Mouse (Mus musculus): Measurements from ENCODE around the gene Phldb1. TPM values are rescaled to one million over a fixed set of nuclear protein-coding genes. Genes with fewer than 3 reads are reported as not detected.

Phldb1 gene
- polyA plus RNA-seq, 1 experiment from 2014 or later, result 74.1 TPM

DNA sequence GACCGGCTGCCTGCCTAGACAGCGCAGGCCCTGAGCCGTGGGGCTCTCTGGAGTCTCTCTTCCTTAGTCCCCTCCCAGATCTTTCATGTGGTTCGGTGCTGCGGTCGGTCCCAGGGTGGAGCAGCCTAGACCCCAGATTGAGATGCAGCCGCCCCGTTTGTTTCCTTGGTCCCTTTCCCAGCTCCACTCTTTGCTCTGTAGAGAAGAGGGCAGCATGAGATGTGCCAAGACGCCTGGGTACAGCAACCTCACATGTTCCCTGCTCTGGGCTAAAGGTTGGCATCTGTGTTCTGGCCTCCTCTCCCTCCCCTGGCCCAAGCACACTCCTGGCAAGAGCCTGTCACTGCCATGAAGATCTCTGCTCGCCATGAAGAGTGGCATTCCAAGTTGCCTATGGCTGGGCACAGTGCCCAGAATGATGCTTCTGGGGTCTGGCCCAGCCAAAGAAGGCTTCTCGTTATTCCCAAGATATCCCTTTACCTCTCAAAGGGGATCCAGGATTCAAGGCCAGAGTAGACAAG lies 11.4 kb downstream of the Phldb1 start:
- Histone ChIP-seq H3K36me3 (no peaks in the 10 kb centered on the region), H3K27ac (peak overlapping the region; percentile 86), H3K4me1 (peaks cover 74% of the 10 kb centered on the region), H3K9me3 (replicated peaks) (no peaks in the 10 kb centered on the region), H3K9ac (no peak overlapping the region), H3K27me3 (no peaks in the 10 kb centered on the region), H3K4me2 (replicated peaks) (no peak overlapping the region), H3K4me3 (no peak overlapping the region)
- WGBS, result 64% methylated on average over 11 of the region's 11 CpGs
- ATAC-seq (ENCODE audit: low FRiP score), result no peak

- no peak overlapping the region for H3K4me3 ChIP-seq
- 39% methylated on average over 7 of the region's 7 CpGs for WGBS
- peaks cover 74% of the 10 kb centered on the region for H3K4me1 ChIP-seq
These were observed 12.0 kb downstream of the Phldb1 start for GRCm38 (mm10) chr9:44723008-44723407.

DNA sequence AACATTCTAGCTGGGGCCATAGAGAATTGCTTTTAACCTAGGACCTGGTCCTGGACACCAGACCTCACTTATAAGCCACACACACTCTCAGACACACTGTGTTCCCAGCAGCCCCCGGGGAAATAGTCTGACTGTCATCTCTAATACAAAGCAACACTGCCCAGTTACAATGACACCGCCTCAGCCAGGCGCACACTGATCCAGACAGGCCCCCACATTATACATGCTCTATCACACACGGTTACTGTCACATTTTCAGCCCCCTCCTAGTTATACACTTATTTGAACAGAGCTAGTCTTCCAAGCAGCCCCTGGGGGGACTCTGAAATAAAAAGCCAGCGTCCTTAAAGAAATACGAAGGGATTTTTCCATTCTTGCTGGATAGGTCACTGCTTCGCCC lies 12.4 kb downstream of the Phldb1 start:
- no peak overlapping the region for H3K4me2 ChIP-seq (replicated peaks)
- no peaks in the 10 kb centered on the region for H3K27me3 ChIP-seq
- peaks cover 7% of the 10 kb centered on the region for H3K36me3 ChIP-seq
- H3K4me3 ChIP-seq, result no peak overlapping the region
- H3K9me3 ChIP-seq (replicated peaks), result no peaks in the 10 kb centered on the region
- H3K9ac ChIP-seq, result no peak overlapping the region; the same call in 1 of the 2 replicates
- H3K4me1 ChIP-seq, result peaks cover 76% of the 10 kb centered on the region
- peak overlapping the region; percentile 86 for H3K27ac ChIP-seq
- 55% methylated on average over 7 of the region's 7 CpGs for WGBS
- 0 out of 2 replicates have a peak, but pooled peaks have one; percentile 15 for ATAC-seq (ENCODE audit: low FRiP score)

More at GRCm38 (mm10) chr9:44723008-44723407, 12.0 kb downstream of the Phldb1 start:
- Histone ChIP-seq H3K27ac (peak overlapping the region; percentile 86), H3K4me2 (replicated peaks) (no peak overlapping the region), H3K36me3 (peaks cover 3% of the 10 kb centered on the region; the same call in 1 of the 2 replicates), H3K27me3 (no peaks in the 10 kb centered on the region), H3K9me3 (replicated peaks) (no peaks in the 10 kb centered on the region), H3K9ac (no peak overlapping the region; the same call in 1 of the 2 replicates)
- ATAC-seq (ENCODE audit: low FRiP score), result no peak

DNA sequence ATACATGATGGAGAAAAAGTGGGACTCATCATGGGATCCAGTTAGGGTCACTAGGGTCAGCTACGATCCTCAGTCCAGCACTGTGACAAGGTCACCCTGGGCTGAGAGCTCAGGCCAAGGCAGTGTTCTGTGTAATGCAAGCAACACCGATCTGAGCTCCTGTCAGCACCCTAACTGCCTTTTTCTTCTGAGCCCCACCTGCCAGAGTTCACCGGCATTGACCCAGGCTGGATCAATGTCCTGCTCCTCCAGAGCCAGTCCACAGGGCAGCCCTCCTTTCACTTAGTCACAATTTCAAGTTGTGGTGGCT lies 13.2 kb downstream of the Phldb1 start:
- H3K27ac ChIP-seq, result peak overlapping the region; percentile 88
- peak; percentile 4 for ATAC-seq (ENCODE audit: low FRiP score)
- peaks cover 11% of the 10 kb centered on the region for H3K36me3 ChIP-seq
- no peak overlapping the region for H3K9ac ChIP-seq
- H3K27me3 ChIP-seq, result no peaks in the 10 kb centered on the region
- H3K4me1 ChIP-seq, result peaks cover 71% of the 10 kb centered on the region
- WGBS, result 79% methylated on average over 3 of the region's 3 CpGs
- no peaks in the 10 kb centered on the region for H3K9me3 ChIP-seq (replicated peaks)
- no peak overlapping the region for H3K4me3 ChIP-seq
- H3K4me2 ChIP-seq (replicated peaks), result peak overlapping the region; percentile 90

DNA sequence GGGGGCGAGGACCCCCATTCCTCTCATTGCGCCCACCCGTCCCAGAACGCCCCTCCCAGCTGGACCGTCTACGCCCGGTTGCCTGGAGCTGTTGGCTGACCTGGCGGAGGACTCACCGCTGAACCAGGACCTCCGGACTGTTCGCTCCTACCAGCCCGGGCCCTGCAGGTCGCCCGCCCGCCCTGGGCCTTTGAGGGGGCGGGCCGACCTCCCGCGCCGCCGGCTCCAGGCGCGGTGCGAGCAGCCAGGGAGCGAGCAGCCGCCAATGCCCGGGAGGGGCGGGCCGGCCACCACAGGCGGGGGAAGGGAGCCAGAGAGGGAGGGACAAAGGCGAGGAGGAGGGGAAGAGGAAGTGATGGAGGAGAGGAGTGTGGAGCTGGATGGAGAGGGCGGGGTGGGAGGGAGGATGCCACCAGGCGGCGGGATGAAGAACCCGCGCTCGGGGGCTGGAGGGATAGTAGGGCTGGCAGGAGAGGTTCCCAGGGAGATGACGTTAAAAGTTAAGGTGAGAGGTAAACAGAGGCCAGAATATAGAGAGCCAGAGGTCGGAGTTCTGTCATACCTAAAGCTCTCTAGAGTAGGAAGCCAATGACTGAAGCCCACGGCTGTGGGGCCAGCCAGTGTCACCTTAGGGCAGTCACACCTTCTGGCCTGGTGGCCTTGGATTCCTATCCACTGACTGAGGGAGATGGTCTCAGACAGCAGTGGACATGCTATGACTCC lies 13.7 kb downstream of the Phldb1 start:
- no peaks in the 10 kb centered on the region for H3K27me3 ChIP-seq
- peak; percentile 82 for ATAC-seq (ENCODE audit: low FRiP score)
- H3K4me1 ChIP-seq, result peaks cover 66% of the 10 kb centered on the region
- H3K36me3 ChIP-seq, result peaks cover 16% of the 10 kb centered on the region
- H3K4me3 ChIP-seq, result peak overlapping the region; percentile 79
- H3K9me3 ChIP-seq (replicated peaks), result no peaks in the 10 kb centered on the region
- H3K9ac ChIP-seq, result peak overlapping the region; percentile 95
- H3K4me2 ChIP-seq (replicated peaks), result peak overlapping the region; percentile 90
- peak overlapping the region; percentile 88 for H3K27ac ChIP-seq
- 1% methylated on average over 38 of the region's 40 CpGs for WGBS

DNA sequence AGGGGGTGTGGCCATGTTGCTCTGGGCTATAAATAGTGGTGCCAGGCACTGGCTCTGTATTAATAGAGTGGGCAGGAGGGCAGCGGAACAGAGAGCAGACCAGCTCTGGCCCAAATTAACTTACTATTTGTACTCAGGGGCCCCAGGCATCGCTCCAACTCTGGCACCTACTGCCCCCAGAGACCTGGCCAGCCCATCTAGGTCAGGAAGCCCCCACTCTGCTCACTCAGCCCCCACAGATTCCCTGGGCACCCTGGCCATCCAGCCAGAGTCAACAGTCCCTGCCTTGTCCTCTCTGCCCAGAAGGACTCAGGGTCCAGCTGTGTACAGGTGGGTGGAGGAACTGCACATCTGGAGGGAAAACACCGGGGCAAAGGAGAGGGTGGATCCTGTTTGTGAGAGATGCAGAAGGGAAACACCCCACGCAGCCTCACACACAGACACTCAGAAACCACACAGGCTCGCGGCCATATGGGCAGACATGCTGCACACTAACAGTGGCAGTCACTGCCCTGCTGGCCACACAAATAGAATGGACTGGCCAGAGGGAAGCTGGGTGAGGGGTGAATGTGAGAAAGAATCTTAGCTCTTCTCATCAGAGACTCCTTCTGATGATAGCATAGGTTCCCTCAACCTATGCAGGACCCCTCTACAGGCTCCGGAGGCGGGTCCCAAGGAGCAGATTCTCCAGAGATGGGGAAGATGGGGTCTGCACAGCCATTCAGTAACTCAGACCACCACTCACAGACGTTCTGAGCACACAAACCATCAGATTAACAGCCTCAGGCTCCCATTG lies 14.4 kb downstream of the Phldb1 start:
- 20% methylated on average over 9 of the region's 9 CpGs for WGBS
- peak overlapping the region; percentile 79 for H3K4me3 ChIP-seq
- no peaks in the 10 kb centered on the region for H3K9me3 ChIP-seq (replicated peaks)
- peak; percentile 24 for ATAC-seq (ENCODE audit: low FRiP score)
- H3K9ac ChIP-seq, result peak overlapping the region; percentile 95
- no peaks in the 10 kb centered on the region for H3K27me3 ChIP-seq
- H3K4me2 ChIP-seq (replicated peaks), result peak overlapping the region; percentile 90
- H3K4me1 ChIP-seq, result peaks cover 59% of the 10 kb centered on the region
- peaks cover 24% of the 10 kb centered on the region for H3K36me3 ChIP-seq
- H3K27ac ChIP-seq, result peak overlapping the region; percentile 88

DNA sequence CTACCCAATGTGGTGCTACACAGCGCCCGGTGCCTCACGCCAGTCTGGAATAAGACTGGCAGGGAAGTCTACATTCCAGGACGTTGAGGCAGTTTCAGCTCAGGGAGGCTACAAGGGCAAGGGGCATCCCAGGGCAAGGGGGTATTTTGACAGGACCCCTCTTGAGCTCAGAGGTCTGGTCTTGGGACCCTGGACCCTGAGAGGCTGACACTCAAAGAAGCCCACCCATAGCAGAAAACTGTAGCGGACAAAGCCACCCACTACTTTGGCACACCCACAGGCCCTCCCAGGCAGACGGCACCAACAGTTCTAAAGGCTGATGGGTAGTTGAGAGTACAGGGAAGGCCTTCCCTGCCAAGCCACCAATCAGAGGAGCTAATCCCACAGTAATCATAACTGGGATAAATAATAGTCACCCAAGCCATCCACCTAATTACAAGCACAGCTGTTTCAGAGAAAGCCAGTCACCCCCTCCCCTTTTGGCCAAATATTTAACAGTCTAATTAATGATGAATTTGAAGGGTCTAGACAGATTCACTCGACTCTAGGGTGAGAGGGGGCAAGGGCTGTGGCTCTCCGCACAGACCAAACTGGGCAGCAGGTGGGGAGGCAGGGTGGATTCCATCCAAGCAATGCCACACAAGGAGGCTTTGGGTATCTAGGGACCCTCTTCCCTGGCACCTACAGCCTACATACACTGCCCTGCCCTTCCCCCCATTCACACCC lies 15.2 kb downstream of the Phldb1 start:
- Histone ChIP-seq H3K9me3 (replicated peaks) (no peaks in the 10 kb centered on the region), H3K4me1 (peaks cover 51% of the 10 kb centered on the region), H3K4me2 (replicated peaks) (peak overlapping the region; percentile 90), H3K4me3 (peak overlapping the region; percentile 79), H3K9ac (peak overlapping the region; percentile 95), H3K36me3 (peaks cover 31% of the 10 kb centered on the region), H3K27me3 (no peaks in the 10 kb centered on the region), H3K27ac (no peak overlapping the region)
- 68% methylated on average over 8 of the region's 8 CpGs for WGBS
- ATAC-seq (ENCODE audit: low FRiP score), result no peak

GRCm38 (mm10) chr9:44718937-44719631 lies 15.9 kb downstream of the Phldb1 start:
- H3K4me1 ChIP-seq, result peaks cover 44% of the 10 kb centered on the region
- H3K27me3 ChIP-seq, result no peaks in the 10 kb centered on the region
- 94% methylated on average over 12 of the region's 12 CpGs for WGBS
- no peaks in the 10 kb centered on the region for H3K9me3 ChIP-seq (replicated peaks)
- H3K4me3 ChIP-seq, result no peak overlapping the region
- peaks cover 38% of the 10 kb centered on the region for H3K36me3 ChIP-seq
- H3K9ac ChIP-seq, result peak overlapping the region; percentile 95; the same call in 1 of the 2 replicates
- H3K4me2 ChIP-seq (replicated peaks), result peak overlapping the region; percentile 90
- ATAC-seq (ENCODE audit: low FRiP score), result no peak
- no peak overlapping the region for H3K27ac ChIP-seq

DNA sequence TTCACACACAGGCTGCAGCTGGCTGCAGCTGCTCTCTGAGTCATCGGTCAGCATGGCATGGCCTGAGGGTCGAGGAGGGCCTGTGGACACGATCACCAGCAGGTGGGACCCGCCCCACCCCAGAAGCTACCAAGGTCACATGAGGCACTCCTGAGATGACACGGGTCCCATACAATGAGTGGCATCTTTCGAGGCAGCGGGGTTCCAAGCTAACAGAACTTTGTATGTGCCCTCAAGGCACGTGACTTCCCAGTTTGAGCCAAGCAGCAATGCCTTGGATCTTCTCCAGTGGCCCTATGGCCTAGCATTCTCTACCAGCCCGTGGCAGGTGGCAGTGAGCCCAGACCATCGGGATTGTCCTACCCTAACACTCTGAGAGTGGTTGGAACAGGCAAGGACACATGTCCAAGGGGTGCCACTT lies 17.2 kb downstream of the Phldb1 start:
- H3K36me3 ChIP-seq, result peaks cover 51% of the 10 kb centered on the region
- H3K9ac ChIP-seq, result no peak overlapping the region; the same call in 1 of the 2 replicates

GRCm38 (mm10) chr9:44716997-44717821 lies 17.8 kb downstream of the Phldb1 start:
- no peak for ATAC-seq (ENCODE audit: low FRiP score)
- 84% methylated on average over 6 of the region's 6 CpGs for WGBS
- peaks cover 30% of the 10 kb centered on the region for H3K4me1 ChIP-seq
- H3K36me3 ChIP-seq, result peaks cover 57% of the 10 kb centered on the region
- no peak overlapping the region for H3K4me3 ChIP-seq
- H3K9me3 ChIP-seq (replicated peaks), result no peaks in the 10 kb centered on the region
- H3K9ac ChIP-seq, result no peak overlapping the region
- no peaks in the 10 kb centered on the region for H3K27me3 ChIP-seq
- no peak overlapping the region for H3K27ac ChIP-seq
- H3K4me2 ChIP-seq (replicated peaks), result no peak overlapping the region

More for the DNA sequence above, 17.2 kb downstream of the Phldb1 start:
- WGBS, result 84% methylated on average over 10 of the region's 10 CpGs
- no peak overlapping the region for H3K4me2 ChIP-seq (replicated peaks)
- H3K4me3 ChIP-seq, result no peak overlapping the region
- H3K27ac ChIP-seq, result no peak overlapping the region
- peaks cover 35% of the 10 kb centered on the region for H3K4me1 ChIP-seq
- H3K27me3 ChIP-seq, result no peaks in the 10 kb centered on the region
- no peaks in the 10 kb centered on the region for H3K9me3 ChIP-seq (replicated peaks)
- no peak for ATAC-seq (ENCODE audit: low FRiP score)

All from hindbrain, embryonic 12.5 days (tissue).